Mouse (Mus musculus) embryonic facial prominence, embryonic 12.5 days (tissue): ENCODE measurements around the gene Ramp2. TPM values are rescaled to one million over a fixed set of nuclear protein-coding genes. Genes with fewer than 3 reads are reported as not detected.

ENCODE experiments used
- ATAC-seq: fragments of 200-750 bp; cut with Nextera tagmentation; 2 replicates; pipeline ENCODE4 v1.8.0; 2017; ENCODE audit not compliant: insufficient number of reproducible peaks, insufficient read depth, low FRiP score, low TSS enrichment
- H3K27ac ChIP-seq: fragments of 300-500 bp; sonication (generic); 2 replicates; pipeline ENCODE4 v1.5.1; 2016; ENCODE audit warnings: mild to moderate bottlenecking
- H3K27me3 ChIP-seq: fragments of 300-500 bp; sonication (generic); 2 replicates; pipeline ENCODE4 v1.6.1; 2016; ENCODE audit warnings: mild to moderate bottlenecking, moderate library complexity
- H3K36me3 ChIP-seq: fragments of 300-500 bp; sonication (generic); 2 replicates; pipeline ENCODE4 v1.6.1; 2016; ENCODE audit warnings: mild to moderate bottlenecking
- H3K4me1 ChIP-seq: fragments of 300-500 bp; sonication (generic); 2 replicates; pipeline ENCODE4 v1.6.1; 2016
- H3K4me2 ChIP-seq: fragments of 300-500 bp; sonication (generic); replicated peaks from 2 replicates; pipeline ENCODE4 v1.6.1; 2016; ENCODE audit warnings: mild to moderate bottlenecking, moderate library complexity
- H3K4me3 ChIP-seq: fragments of 300-500 bp; sonication (generic); 2 replicates; pipeline ENCODE4 v1.5.1; 2016; ENCODE audit warnings: mild to moderate bottlenecking
- H3K9ac ChIP-seq: fragments of 300-500 bp; sonication (generic); 2 replicates; pipeline ENCODE4 v1.6.1; 2016; ENCODE audit warnings: mild to moderate bottlenecking, moderate library complexity
- H3K9me3 ChIP-seq: fragments of 300-500 bp; sonication (generic); 2 replicates; pipeline ENCODE4 v1.6.1; 2016; ENCODE audit warnings: mild to moderate bottlenecking, moderate library complexity
- WGBS: fragments of 180-500 bp; shearing (Covaris S2); methylation state at CpG from one replicate; pipeline ENCODE4 v1.1.7; 2016; 5-methylcytosine and 5-hydroxymethylcytosine counted together
- polyA plus RNA-seq: library from polyadenylated mRNA; unstranded; fragments of >200 nt; fragmentation: Nextera tagmentation; extraction: Ambion mirVana; gene quantifications from 2 replicates; pipeline ENCODE4 v1.2.1, GENCODE M21; 2016

Ramp2 gene
- polyA plus RNA-seq, 1 experiment from 2014 or later, result 80.2 TPM

DNA sequence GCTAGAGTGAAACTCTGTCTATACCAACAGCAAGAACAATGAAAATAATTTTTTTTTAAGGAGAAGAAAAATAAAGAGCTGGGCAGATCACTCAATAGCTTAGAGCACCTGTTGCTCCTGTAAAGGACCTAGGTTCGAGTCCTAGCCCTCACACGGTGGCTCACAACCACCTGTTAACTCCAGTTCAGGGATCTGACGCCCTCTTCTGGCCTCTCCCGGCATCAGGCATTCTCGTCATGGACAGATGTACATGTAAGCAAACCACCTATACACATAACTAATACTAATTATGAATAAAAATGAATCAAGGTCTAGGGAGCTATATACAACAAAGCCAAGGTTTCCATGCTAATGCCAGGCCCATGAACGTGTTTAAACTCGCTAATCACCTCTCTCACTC is 55.1 kb downstream of the Ramp2 start:
- peak overlapping the region; percentile 77; the same call in 1 of the 2 replicates for H3K9ac ChIP-seq
- no peak overlapping the region for H3K27ac ChIP-seq
- peak overlapping the region; percentile 96 for H3K4me2 ChIP-seq
- H3K36me3 ChIP-seq, result peaks cover 19% of the 10 kb centered on the region
- no peaks in the 10 kb centered on the region for H3K27me3 ChIP-seq
- no peak for ATAC-seq
- H3K4me3 ChIP-seq, result peak overlapping the region; percentile 92
- 66% methylated on average over 7 of the region's 7 CpGs for WGBS
- no peaks in the 10 kb centered on the region for H3K9me3 ChIP-seq
- H3K4me1 ChIP-seq, result peaks cover 13% of the 10 kb centered on the region

DNA sequence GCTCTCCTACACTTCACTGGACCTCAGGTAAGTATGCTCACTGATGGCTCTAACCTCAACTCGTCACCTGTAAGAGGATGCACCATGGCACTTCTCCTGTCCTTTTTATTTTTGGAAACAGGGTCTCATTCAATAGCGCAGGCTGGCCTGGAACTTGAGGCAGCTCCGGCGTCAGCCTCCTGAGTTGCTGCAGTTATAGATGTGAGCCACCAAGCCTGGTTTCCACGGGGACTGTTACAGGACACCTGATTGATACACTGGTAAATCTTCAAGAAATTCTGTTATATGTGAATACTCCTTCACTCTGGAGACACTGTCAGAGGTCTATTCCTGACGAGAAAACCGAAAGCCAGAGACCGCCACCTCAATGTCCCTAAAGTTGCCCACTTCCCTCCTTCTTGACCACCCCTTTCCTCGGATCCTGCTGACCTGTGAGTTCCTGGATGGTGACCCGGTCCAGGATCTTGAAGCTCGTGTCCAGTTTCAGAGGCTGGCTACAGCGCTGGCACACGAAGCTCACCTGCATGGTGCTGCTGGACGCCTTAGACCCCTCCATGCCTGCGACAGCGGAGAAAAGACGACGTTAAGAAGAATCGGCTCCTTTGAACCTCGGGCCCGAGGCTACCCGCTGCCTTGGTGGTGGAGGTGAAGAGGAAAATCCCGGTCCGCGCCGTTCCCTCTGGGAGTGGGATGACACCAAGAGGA is 55.6 kb downstream of the Ramp2 start:
- no peaks in the 10 kb centered on the region for H3K27me3 ChIP-seq
- H3K4me1 ChIP-seq, result peaks cover 13% of the 10 kb centered on the region
- H3K4me2 ChIP-seq, result peak overlapping the region; percentile 96
- no peak for ATAC-seq
- peak overlapping the region; percentile 77 for H3K9ac ChIP-seq
- 13% methylated on average over 26 of the region's 26 CpGs for WGBS
- H3K4me3 ChIP-seq, result peak overlapping the region; percentile 92
- H3K27ac ChIP-seq, result no peak overlapping the region
- peaks cover 18% of the 10 kb centered on the region for H3K36me3 ChIP-seq
- no peaks in the 10 kb centered on the region for H3K9me3 ChIP-seq

DNA sequence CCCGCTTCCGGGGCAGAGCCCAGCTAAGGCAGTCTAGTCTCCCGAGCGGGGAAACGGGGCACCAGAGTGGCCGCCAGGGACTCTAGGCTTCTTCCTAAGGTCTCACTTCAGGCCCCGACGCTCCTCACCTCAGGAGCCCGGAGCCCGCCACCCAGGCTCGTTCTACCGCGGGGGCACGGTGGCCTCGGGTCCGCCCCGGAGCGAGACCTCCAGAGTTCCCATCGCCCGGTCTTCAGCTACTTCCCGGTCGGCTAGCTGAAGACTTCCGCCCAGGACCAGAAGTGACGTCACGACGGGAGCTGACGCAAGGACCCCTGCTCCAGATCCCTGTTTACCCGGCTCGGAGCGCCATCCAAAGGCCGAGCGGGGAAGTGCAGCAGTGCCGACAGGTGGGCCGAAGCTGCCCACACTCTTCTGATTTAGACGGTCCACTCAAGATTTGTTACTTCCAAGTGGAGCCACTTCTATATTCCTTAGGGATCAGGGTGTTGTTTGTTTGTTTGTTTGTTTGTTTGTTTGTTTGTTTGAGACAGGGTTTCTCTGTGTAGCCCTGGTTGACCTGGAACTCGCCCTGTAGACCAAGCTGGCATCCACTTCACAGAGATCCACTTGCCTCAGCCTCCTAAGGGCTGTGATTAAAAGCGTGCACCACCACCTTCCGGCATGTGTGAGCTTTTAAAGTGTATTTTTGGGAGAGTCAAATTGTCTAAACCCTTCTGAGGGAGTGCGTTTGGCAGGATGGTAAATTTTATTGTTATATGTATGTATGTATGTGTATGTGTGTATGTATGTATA is 56.4 kb downstream of the Ramp2 start, which contains the start of gene Becn1:
TSS of gene Becn1 (minus strand) at position 283 of the 795 bp plus-strand sequence.
- Histone ChIP-seq H3K4me3 (peak within 1 kb of the TSS; percentile 92), H3K27ac (no peak within 1 kb of the TSS), H3K27me3 (no peaks in the 10 kb centered on the region), H3K36me3 (peaks cover 13% of the 10 kb centered on the region), H3K4me2 (peak within 1 kb of the TSS; percentile 96), H3K9me3 (no peaks in the 10 kb centered on the region), H3K9ac (peak within 1 kb of the TSS; percentile 77), H3K4me1 (peaks cover 13% of the 10 kb centered on the region)
- WGBS, result 6% methylated on average over 39 of the region's 39 CpGs
- ATAC-seq, result peak; percentile 77; the same call in 1 of the 2 replicates

DNA sequence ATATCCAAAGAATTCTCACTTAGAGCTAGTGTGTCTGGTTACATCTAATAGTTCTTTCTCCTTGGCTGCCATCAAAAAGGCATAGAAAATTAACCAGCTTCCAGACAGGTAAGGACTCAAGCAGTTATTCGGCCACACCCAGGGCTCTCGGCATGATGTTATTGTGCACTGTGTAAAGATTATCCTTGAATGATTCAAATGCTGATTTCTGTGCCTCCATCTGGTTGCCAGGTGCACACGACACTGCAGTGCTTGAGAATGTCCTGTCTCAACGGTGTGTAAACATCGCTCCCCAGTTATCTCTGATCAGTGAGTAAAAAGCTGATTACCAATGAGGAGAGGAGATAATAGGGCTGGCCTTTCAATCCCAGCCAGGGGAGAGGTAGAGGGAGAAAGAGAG is 61.9 kb downstream of the Ramp2 start:
- H3K9ac ChIP-seq, result no peak overlapping the region
- no peak for ATAC-seq
- 43% methylated on average over 5 of the region's 5 CpGs for WGBS
- H3K4me3 ChIP-seq, result no peak overlapping the region
- no peaks in the 10 kb centered on the region for H3K4me1 ChIP-seq
- no peak overlapping the region for H3K27ac ChIP-seq
- no peak overlapping the region for H3K4me2 ChIP-seq
- H3K9me3 ChIP-seq, result no peaks in the 10 kb centered on the region
- H3K27me3 ChIP-seq, result no peaks in the 10 kb centered on the region
- no peaks in the 10 kb centered on the region for H3K36me3 ChIP-seq

Other genes with a start within 250 kb of the Ramp2 start
- gene Atp6v0a1, start 236.6 kb upstream of the Ramp2 start, polyA plus RNA-seq, result 32.8 and 33.7 TPM in 2 replicates
- 9.4 and 9.5 TPM in 2 replicates for gene Naglu, start 176.0 kb upstream of the Ramp2 start, polyA plus RNA-seq
- gene Hsd17b1, start 167.6 kb upstream of the Ramp2 start, polyA plus RNA-seq, result 0.15 TPM in 1 of 2 replicates, not detected in the other
- gene Coasy, start 163.5 kb upstream of the Ramp2 start, polyA plus RNA-seq, result 43.4 and 45.6 TPM in 2 replicates
- gene Mlx, start 158.8 kb upstream of the Ramp2 start, polyA plus RNA-seq, result 37.8 and 42.8 TPM in 2 replicates
- gene Psmc3ip, start 150.6 kb upstream of the Ramp2 start, polyA plus RNA-seq, result 45.7 and 46.0 TPM in 2 replicates
- gene Retreg3, start 126.1 kb upstream of the Ramp2 start, polyA plus RNA-seq, result 17.0 and 18.6 TPM in 2 replicates
- 81.7 and 83.6 TPM in 2 replicates for gene Tubg1, start 126.1 kb upstream of the Ramp2 start, polyA plus RNA-seq
- 9.4 and 10.8 TPM in 2 replicates for gene Tubg2, start 90.1 kb upstream of the Ramp2 start, polyA plus RNA-seq
- gene Cntnap1, start 75.5 kb upstream of the Ramp2 start, polyA plus RNA-seq, result 0.50 and 0.60 TPM in 2 replicates
- 10.3 and 11.9 TPM in 2 replicates for gene Plekhh3, start 74.7 kb upstream of the Ramp2 start, polyA plus RNA-seq
- 0.13 and 0.24 TPM in 2 replicates for gene Ccr10, start 70.6 kb upstream of the Ramp2 start, polyA plus RNA-seq
- gene Ezh1, start 19.6 kb upstream of the Ramp2 start, polyA plus RNA-seq, result 15.6 and 17.3 TPM in 2 replicates
- 93.6 and 99.3 TPM in 2 replicates for gene Vps25, start 7.7 kb downstream of the Ramp2 start, polyA plus RNA-seq
- 7.7 and 8.0 TPM in 2 replicates for gene Wnk4, start 14.5 kb downstream of the Ramp2 start, polyA plus RNA-seq
- gene Cntd1, start 33.0 kb downstream of the Ramp2 start, polyA plus RNA-seq, result 1.4 and 2.0 TPM in 2 replicates
- gene Coa3, start 33.1 kb downstream of the Ramp2 start, polyA plus RNA-seq, result 201 and 209 TPM in 2 replicates
- 131 and 137 TPM in 2 replicates for gene Becn1, start 56.3 kb downstream of the Ramp2 start, polyA plus RNA-seq
- 163 and 172 TPM in 2 replicates for gene Psme3, start 70.2 kb downstream of the Ramp2 start, polyA plus RNA-seq
- 1.8 and 2.4 TPM in 2 replicates for gene Aoc2, start 79.0 kb downstream of the Ramp2 start, polyA plus RNA-seq
- gene Aoc3, start 84.6 kb downstream of the Ramp2 start, polyA plus RNA-seq, result 0.04 TPM in 1 of 2 replicates, not detected in the other
- gene G6pc, start 121.5 kb downstream of the Ramp2 start, polyA plus RNA-seq, result not detected in 2 replicates
- 86.3 and 86.5 TPM in 2 replicates for gene Aarsd1, start 171.6 kb downstream of the Ramp2 start, polyA plus RNA-seq
- 9.6 and 9.9 TPM in 2 replicates for gene Gm27029, start 178.8 kb downstream of the Ramp2 start, polyA plus RNA-seq
- gene Rundc1, start 179.1 kb downstream of the Ramp2 start, polyA plus RNA-seq, result 22.5 and 23.0 TPM in 2 replicates
- gene Ptges3l, start 179.3 kb downstream of the Ramp2 start, polyA plus RNA-seq, result 7.4 and 9.1 TPM in 2 replicates
- gene Rpl27, start 196.3 kb downstream of the Ramp2 start, polyA plus RNA-seq, result 361 and 382 TPM in 2 replicates
- gene Ifi35, start 202.4 kb downstream of the Ramp2 start, polyA plus RNA-seq, result 5.9 and 6.1 TPM in 2 replicates
- gene Rnd2, start 219.0 kb downstream of the Ramp2 start, polyA plus RNA-seq, result 15.2 and 17.2 TPM in 2 replicates
- 32.2 and 35.4 TPM in 2 replicates for gene Vat1, start 220.2 kb downstream of the Ramp2 start, polyA plus RNA-seq